Mouse (Mus musculus): ENCODE measurements around the gene Zik1. TPM values are rescaled to one million over a fixed set of nuclear protein-coding genes. Genes with fewer than 3 reads are reported as not detected.

The Zik1 gene
- 11.1 and 14.8 TPM in 2 replicates for polyA plus RNA-seq (2014; fragmentation: Nextera tagmentation; extraction: Ambion mirVana)

DNA sequence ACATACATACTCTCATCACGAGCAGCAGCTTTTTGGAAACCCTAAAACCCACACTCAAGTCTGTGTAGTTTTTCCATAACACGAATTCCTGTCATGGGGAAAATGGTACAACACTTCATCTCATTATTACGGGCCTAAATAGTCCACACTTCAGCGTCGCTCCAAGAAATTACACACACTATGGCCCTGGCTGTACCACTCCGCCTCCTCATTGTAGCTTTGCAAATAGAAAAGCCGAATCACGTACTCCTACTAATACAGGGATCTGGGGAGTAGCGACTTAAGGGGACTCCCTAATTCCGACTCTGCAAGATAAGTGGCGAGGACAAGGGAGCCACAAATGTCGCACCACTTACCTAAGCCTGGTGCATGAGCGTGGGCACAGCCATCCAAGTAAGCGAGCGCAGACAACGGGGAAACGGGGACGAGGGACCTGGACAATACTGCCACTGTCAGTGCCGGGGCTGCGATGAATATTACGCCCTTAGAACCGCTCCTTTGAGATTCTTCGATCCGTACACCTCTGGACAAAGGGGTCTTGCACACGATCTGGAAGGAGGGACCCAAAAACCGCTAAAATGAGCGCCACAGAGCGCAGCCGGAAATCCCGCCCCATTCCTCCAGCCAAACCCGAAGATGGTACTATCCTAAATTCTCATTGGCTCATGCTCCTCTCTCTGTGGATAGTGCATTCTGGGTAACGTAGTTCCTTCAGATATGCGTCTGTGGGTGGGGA lies at the start of gene Zik1:
Zik1 (minus strand) TSS at position 609 of the 736 bp plus-strand sequence.
- DNase-seq (ENCODE audit: low spot score) (peak; percentile 82), ATAC-seq (replicated peaks; ENCODE audit: low FRiP score, low TSS enrichment, low read depth) (peak; percentile 99)
- WGBS: 1% methylated on average over 33 of the region's 33 CpGs
- Histone ChIP-seq H3K9ac (ENCODE audit: low read length) (peak within 1 kb of the TSS; percentile 79), H3K4me3 (ENCODE audit: low read depth, low read length) (peak within 1 kb of the TSS; percentile 65), H3K4me1 (replicated peaks; ENCODE audit: control insufficient read depth, insufficient read depth, low read length) (peaks cover 3% of the 10 kb centered on the region; the same call in 1 of the 2 replicates), H3K9me3 (ENCODE audit: control insufficient read depth, low read length) (no peaks in the 10 kb centered on the region), H3K36me3 (ENCODE audit: control insufficient read depth, insufficient read depth, low read length) (peaks cover 24% of the 10 kb centered on the region), H3K4me2 (ENCODE audit: low read length) (peak within 1 kb of the TSS; percentile 73), H3K27ac (ENCODE audit: low read depth) (no peak within 1 kb of the TSS; the same call in 1 of the 2 replicates), H3K27me3 (replicated peaks; ENCODE audit: control insufficient read depth, insufficient read depth, low read length) (no peaks in the 10 kb centered on the region)

DNA sequence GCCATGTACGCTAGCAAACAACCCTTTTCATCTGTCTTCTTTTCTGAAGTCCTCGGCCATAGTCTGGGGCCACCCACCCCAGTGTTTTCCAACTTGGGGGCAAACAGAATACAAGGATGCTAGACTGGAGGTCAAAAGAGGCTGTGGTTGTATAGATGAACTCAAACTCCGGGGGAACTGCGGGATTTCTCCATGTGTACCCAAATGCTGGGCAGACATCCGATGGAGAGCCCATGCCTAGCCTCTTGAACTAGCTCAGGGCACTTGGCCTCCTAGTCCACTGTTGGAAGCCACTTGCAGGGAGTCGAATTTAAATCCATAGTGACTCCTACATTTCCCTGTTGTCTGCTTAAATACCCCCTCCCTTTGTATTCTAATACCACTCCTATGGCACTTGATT lies 384 bp upstream of the Zik1 start:
- no peak for ATAC-seq (replicated peaks; ENCODE audit: low FRiP score, low TSS enrichment, low read depth)

DNA sequence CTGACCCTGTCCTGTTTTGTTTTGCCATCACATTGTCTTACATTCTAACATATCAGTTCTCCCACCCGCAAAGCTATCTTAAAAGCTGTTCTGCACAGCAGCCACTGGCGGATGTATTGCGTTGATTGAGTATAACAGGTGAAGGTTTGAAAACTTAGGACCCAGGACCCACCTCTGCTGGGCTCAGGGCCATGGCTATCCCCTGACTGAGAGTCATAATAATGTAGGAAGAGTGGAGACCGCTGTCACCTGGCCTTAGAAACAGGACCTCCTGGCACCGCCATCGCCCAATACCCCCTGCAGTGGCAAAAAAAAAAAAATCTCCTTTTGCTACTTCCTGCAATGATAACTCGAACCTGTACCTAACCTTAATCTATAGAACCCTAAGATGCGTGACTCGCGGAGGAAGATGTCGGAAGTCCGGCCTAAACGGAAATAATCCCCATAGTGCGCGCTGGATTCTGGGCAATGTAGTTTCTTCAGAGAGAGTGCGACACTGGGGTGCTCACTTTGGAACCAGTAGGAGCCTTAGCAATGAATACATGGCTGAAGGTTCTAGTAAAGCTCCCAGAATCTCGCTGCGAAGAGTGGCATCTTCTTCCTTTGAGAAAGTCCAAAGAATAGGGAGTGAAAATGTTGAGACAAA lies 14.5 kb downstream of the Zik1 start:
- 60% methylated on average over 18 of the region's 18 CpGs for WGBS
- no peaks in the 10 kb centered on the region for H3K27me3 ChIP-seq (replicated peaks; ENCODE audit: control insufficient read depth, insufficient read depth, low read length)
- no peak for ATAC-seq (replicated peaks; ENCODE audit: low FRiP score, low TSS enrichment, low read depth)
- no peaks in the 10 kb centered on the region for H3K36me3 ChIP-seq (ENCODE audit: control insufficient read depth, insufficient read depth, low read length)
- 0 out of 2 replicates have a peak overlapping the region, but pooled peaks have one; percentile 12 for H3K4me2 ChIP-seq (ENCODE audit: low read length)
- no peak overlapping the region for H3K4me3 ChIP-seq (ENCODE audit: low read depth, low read length)
- no peaks in the 10 kb centered on the region for H3K9me3 ChIP-seq (ENCODE audit: control insufficient read depth, low read length)
- no peak for DNase-seq (ENCODE audit: low spot score)
- H3K27ac ChIP-seq (ENCODE audit: low read depth): no peak overlapping the region
- H3K4me1 ChIP-seq (replicated peaks; ENCODE audit: control insufficient read depth, insufficient read depth, low read length): no peaks in the 10 kb centered on the region
- H3K9ac ChIP-seq (ENCODE audit: low read length): no peak overlapping the region

More for the DNA sequence above, 384 bp upstream of the Zik1 start:
- H3K9me3 ChIP-seq (ENCODE audit: control insufficient read depth, low read length): no peaks in the 10 kb centered on the region
- H3K9ac ChIP-seq (ENCODE audit: low read length): no peak overlapping the region
- H3K4me1 ChIP-seq (replicated peaks; ENCODE audit: control insufficient read depth, insufficient read depth, low read length): peaks cover 3% of the 10 kb centered on the region; the same call in 1 of the 2 replicates
- H3K36me3 ChIP-seq (ENCODE audit: control insufficient read depth, insufficient read depth, low read length): peaks cover 17% of the 10 kb centered on the region
- H3K27me3 ChIP-seq (replicated peaks; ENCODE audit: control insufficient read depth, insufficient read depth, low read length): no peaks in the 10 kb centered on the region
- WGBS: 42% methylated on average over 6 of the region's 6 CpGs
- peak overlapping the region; percentile 65 for H3K4me3 ChIP-seq (ENCODE audit: low read depth, low read length)
- no peak overlapping the region for H3K27ac ChIP-seq (ENCODE audit: low read depth)
- no peak for DNase-seq (ENCODE audit: low spot score)
- H3K4me2 ChIP-seq (ENCODE audit: low read length): peak overlapping the region; percentile 73

DNA sequence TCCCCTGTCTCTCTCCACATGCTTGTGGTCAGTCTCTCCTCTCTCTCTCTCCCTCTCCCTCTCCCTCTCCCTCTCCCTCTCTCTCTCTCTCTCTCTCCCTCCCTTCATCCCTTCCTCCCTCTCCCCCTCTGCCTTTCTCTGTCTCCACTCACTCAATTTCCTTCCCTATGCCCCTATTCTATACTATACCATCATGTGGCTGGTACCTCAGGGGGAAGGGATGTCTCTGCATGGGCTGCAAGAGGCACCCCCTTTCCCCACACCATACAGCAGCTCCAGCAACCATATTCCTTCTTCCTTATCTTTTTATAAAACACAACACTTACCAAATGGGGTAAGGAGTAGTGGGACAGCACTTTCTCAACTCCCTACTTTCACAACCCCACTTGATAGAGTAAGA lies 15.4 kb downstream of the Zik1 start:
- no peaks in the 10 kb centered on the region for H3K4me1 ChIP-seq (replicated peaks; ENCODE audit: control insufficient read depth, insufficient read depth, low read length)
- H3K27ac ChIP-seq (ENCODE audit: low read depth): no peak overlapping the region
- no peak overlapping the region for H3K4me2 ChIP-seq (ENCODE audit: low read length)
- ATAC-seq (replicated peaks; ENCODE audit: low FRiP score, low TSS enrichment, low read depth): no peak
- no peaks in the 10 kb centered on the region for H3K27me3 ChIP-seq (replicated peaks; ENCODE audit: control insufficient read depth, insufficient read depth, low read length)
- H3K4me3 ChIP-seq (ENCODE audit: low read depth, low read length): no peak overlapping the region
- H3K9ac ChIP-seq (ENCODE audit: low read length): no peak overlapping the region
- DNase-seq (ENCODE audit: low spot score): no peak
- no peaks in the 10 kb centered on the region for H3K36me3 ChIP-seq (ENCODE audit: control insufficient read depth, insufficient read depth, low read length)
- H3K9me3 ChIP-seq (ENCODE audit: control insufficient read depth, low read length): no peaks in the 10 kb centered on the region

DNA sequence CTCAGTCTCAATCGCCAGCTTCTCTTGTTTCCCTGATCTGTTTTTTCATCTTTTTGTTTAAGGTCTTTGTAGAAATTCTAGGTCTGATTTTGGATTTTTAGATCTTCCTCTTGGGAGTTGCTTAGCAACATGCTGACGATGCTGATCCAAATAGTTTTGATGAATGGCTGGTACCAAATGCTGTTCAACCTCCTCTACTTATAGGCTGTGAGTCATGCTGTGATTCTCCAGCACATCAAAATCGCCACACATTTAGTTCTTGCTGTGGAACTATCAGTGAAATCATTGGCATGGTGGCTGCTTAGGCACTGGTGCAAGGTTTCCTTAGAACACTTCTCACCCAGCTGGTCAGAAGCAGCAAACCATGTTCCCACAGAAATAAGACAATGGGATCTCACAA lies 37.0 kb downstream of the Zik1 start:
- Histone ChIP-seq H3K9ac (ENCODE audit: low read length) (no peak overlapping the region), H3K27ac (ENCODE audit: low read depth) (no peak overlapping the region), H3K4me2 (ENCODE audit: low read length) (no peak overlapping the region), H3K4me3 (ENCODE audit: low read depth, low read length) (no peak overlapping the region), H3K27me3 (replicated peaks; ENCODE audit: control insufficient read depth, insufficient read depth, low read length) (no peaks in the 10 kb centered on the region), H3K4me1 (replicated peaks; ENCODE audit: control insufficient read depth, insufficient read depth, low read length) (no peaks in the 10 kb centered on the region), H3K36me3 (ENCODE audit: control insufficient read depth, insufficient read depth, low read length) (no peaks in the 10 kb centered on the region), H3K9me3 (ENCODE audit: control insufficient read depth, low read length) (peaks cover 3% of the 10 kb centered on the region; the same call in 1 of the 2 replicates)
- ATAC-seq (replicated peaks; ENCODE audit: low FRiP score, low TSS enrichment, low read depth) (no peak), DNase-seq (ENCODE audit: low spot score) (no peak)
- 64% methylated on average over 3 of the region's 3 CpGs for WGBS

DNA sequence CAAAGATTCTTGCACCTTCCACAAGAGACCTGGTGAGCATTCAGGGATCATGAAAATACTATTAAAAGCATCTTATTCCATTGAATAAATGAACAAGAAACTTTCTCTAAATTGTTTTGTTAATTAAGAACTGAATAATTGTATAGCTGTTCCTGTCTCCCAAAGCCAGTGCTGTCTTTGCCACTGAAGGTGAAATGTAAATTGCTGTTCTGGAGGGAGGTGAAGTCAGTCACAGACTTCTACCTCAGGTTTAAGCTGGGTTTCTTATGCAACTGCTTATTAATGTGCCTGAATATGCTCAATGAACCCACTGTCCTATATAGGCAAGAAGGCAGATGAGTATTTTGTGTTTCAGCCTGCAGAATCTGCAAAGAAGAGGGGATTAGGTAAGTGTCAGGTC lies 52.2 kb downstream of the Zik1 start, which contains the start of gene Vmn1r67:
Vmn1r67 (plus strand) TSS at position 301 of the 400 bp plus-strand sequence.
- no peak within 1 kb of the TSS for H3K9ac ChIP-seq (ENCODE audit: low read length)
- H3K27me3 ChIP-seq (replicated peaks; ENCODE audit: control insufficient read depth, insufficient read depth, low read length): no peaks in the 10 kb centered on the region
- no peak within 1 kb of the TSS for H3K4me2 ChIP-seq (ENCODE audit: low read length)
- H3K4me1 ChIP-seq (replicated peaks; ENCODE audit: control insufficient read depth, insufficient read depth, low read length): no peaks in the 10 kb centered on the region
- H3K27ac ChIP-seq (ENCODE audit: low read depth): no peak within 1 kb of the TSS
- H3K4me3 ChIP-seq (ENCODE audit: low read depth, low read length): no peak within 1 kb of the TSS
- ATAC-seq (replicated peaks; ENCODE audit: low FRiP score, low TSS enrichment, low read depth) (no peak), DNase-seq (ENCODE audit: low spot score) (no peak)
- no peaks in the 10 kb centered on the region for H3K9me3 ChIP-seq (ENCODE audit: control insufficient read depth, low read length)
- no peaks in the 10 kb centered on the region for H3K36me3 ChIP-seq (ENCODE audit: control insufficient read depth, insufficient read depth, low read length)

Other genes starting within 250 kb of the Zik1 start
- not detected in 2 replicates for gene Vmn1r66, start 217.4 kb downstream of the Zik1 start, polyA plus RNA-seq (2014; fragmentation: Nextera tagmentation; extraction: Ambion mirVana)
- not detected in 2 replicates for gene Vmn1r67, start 52.1 kb downstream of the Zik1 start, polyA plus RNA-seq (2014; fragmentation: Nextera tagmentation; extraction: Ambion mirVana)
- not detected in 2 replicates for gene Vmn1r68, start 63.1 kb upstream of the Zik1 start, polyA plus RNA-seq (2014; fragmentation: Nextera tagmentation; extraction: Ambion mirVana)
- gene Vmn1r69, start 118.3 kb upstream of the Zik1 start, polyA plus RNA-seq (2014; fragmentation: Nextera tagmentation; extraction: Ambion mirVana): not detected in 2 replicates
- gene Vmn1r70, start 136.1 kb upstream of the Zik1 start, polyA plus RNA-seq (2014; fragmentation: Nextera tagmentation; extraction: Ambion mirVana): not detected in 2 replicates
- gene Nlrp4b, start 192.4 kb upstream of the Zik1 start, polyA plus RNA-seq (2014; fragmentation: Nextera tagmentation; extraction: Ambion mirVana): not detected in 2 replicates